Mouse (Mus musculus): ENCODE measurements around the gene Aldh1l1.
"Not testable (repeated sequence)": the region's sequence is repeated elsewhere in the genome, so short reads cannot be mapped to it uniquely, and the experiment has no call there.

Gene Aldh1l1

DNA sequence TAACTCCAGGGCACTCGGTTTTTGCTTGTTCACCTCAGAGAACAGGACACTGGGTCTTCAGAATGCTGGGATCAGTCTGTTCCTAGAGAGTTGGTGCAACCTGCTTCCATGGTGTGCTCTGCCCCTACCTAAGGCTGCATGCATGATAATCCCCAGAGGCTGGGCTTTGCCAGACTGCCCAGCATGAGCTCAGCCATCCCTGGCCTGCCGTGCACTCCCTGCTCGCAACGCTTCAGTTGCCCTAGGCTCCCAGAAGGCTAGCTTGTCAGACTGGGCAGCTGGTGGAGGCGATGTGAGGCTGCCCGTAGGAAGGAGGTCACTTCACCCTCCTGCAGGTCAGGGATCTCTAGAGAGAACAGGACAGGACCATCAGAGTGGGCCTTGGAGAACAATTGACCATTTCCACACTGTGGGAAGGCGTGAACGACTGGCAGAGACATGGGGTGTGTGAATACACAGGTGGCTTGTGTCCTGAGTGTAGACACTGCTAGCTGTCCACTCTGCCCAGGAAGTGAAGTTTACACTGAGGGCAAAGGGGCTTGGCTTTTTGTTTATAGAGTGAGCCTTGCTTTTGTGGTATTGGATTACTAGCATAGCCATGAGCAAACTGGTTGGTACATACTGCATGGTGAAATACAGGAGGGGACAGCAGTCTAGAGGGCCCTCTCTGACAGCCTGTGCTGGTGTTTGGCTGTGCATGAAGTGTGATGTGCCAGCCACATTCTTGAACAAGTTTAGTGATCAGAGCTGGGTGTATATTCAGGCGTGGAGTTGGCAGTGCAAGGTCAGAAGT is 134.8 kb downstream of the Aldh1l1 start:
- no peak for DNase-seq (ENCODE audit: low spot score in 2 of 2)

DNA sequence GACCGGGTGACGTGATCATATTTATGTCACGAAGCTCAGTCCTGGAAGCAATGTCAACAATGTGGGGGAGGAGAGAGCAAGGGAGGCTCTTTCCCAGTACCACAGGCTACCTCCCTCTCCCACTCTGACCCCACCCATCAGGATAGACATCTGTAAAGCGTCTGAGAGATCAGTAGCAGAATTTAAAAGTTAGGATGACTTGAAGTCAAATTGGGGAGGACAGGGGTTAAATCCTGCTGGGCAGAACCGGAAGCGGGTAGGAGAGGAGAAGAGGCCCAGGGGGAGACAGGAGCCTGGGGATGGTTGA is 135.3 kb downstream of the Aldh1l1 start:
- DNase-seq (ENCODE audit: low spot score in 2 of 2): no peak

DNA sequence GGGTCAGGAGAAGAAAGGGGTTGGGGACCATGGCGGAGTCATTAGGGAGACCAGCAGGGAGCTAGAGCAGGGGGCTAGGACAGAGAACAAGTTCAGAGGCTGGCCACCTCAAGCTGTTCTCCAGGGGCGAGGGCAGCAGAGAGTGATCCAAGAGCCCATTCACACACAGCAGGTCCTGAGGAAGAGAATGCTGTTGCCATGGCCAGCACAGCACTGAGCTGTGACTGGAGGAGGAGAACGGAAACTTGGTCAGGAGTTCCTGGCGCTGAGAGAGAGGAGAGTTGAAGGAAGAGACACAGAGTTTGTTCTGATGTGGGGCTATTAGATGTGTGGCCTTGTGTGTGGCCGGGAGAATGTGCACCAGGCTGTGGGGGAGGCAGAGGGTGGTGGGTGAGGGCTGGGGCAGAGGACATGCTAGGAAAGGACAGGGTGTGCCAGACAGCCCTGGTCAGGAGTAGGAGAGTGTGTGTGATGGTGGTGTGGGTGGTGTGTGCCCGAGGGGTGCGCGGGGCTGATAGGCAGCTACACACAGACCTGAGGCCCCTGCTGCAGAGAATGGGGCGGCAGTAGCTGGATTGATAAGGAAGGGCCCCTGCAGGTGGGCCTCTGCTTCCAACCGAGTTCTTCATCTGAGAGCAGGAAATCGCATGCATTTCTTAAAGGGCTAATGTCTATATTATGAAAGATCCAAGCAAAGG is 136.7 kb downstream of the Aldh1l1 start:
- no peak for DNase-seq (ENCODE audit: low spot score in 2 of 2)

DNA sequence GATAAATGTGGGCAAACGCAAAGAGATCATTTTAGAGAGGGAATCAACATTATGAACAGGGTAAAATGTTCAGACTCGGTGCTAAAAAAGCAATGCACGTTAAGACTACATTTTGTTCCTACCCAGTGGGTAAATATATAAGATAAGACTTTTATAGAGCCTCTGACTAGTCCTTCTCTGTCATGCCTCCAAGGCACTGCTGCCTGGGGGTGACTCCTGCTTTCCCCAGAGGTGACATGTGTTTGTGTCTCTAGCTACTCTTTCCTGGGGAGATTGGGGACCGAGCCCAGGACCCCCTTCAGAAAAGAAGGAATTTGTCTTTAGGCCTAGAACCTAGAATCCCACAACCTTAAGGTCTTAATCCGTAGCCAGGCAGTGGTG is 137.2 kb downstream of the Aldh1l1 start:
- DNase-seq (ENCODE audit: low spot score in 2 of 2): no peak

DNA sequence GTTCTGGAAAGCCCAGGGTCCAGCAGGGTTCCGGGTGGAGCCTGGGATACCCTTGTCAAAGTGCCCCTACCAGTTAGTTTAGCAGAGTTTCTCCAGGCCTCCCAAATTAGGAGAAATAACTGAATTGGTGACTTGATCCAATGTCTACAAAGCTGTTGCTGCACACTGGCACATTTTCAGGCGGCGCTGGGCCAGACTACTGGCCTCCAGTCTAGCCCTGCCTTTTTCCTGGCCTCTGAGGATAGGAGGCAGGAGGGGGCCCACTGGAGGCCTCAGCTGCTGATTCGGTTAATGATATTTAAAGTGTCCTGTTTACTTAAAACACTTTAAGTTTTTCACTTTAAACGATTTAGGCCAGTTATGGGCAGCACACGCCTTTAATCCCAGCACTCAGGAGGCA is 138.0 kb downstream of the Aldh1l1 start:
- no peak for DNase-seq (ENCODE audit: low spot score in 2 of 2)

DNA sequence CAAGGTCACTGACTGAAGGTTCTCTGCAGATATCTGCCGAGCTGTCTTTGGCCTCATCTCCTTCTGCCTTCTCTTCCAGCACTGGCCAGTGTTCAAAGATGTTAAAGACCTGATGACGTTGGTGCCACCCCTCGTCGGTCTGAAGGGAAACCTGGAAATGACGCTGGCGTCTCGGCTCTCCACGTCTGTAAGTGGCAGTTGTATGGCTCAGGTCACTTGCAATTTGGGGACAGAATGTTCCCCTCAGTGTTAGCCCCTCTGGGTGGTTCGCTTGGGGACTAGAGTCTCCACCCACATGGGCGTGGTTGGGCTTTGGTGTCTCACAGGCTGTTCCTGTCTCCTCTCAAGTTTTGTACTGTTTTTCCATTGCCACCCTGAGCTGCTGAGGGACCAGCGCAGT is 138.5 kb downstream of the Aldh1l1 start:
- DNase-seq (ENCODE audit: low spot score in 2 of 2): peak in 1 of 2 experiments; percentile 21

DNA sequence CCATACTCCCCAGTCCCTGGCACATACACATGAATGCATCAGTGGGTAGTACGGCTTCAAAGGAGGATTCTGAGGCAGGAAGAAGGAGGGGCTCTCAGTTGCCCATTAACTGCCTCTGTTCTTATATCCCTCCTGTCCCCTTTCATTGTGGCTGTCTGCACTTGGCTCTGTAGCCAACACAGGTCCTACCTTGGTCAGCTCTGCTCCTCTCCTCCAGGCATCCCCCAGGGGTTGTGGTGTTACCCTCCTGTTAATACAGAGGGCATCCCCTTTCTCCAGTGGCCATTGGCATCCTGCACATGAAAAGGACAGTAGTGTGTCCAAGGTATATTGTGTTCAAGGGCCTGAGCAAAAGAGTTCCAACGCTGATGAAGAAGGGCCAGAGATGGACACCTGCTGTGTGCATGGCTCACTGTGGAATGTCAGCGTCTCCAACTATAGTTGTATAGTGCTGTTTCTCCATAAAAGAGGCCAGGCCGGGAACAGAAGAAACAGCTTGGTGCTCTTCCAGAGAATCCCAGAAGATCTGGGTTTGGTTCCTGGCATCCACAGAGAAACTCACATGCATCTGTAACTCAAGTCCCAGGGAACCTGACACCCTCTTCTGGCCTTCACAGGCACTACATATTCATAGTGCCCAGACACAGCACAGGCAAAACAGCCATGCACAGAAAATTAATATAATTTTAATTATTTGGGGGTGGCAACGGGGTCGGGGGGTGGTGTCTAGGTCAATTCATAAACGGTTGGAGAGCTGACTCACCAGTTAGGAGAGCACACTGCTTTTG is 139.2 kb downstream of the Aldh1l1 start:
- no peak for DNase-seq (ENCODE audit: low spot score in 2 of 2)

DNA sequence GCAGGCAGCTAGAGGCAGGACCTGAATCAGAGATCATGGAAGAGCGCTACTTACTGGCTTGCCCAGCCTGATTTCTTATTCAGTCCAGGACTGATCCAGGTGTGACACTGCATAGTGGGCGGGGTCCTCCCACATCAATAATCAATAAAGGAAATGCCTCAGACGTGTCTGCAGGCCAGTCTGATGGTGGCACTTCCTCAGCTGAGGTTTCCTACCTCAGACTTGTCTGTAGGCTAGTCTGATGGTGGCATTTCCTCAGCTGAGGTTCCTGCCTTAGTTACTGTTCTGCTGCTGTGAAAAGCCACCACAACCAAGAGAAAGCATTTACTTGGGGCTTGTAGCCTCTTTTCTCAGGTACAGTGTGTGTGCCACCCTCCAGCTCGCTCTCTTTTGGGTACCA is 141.3 kb downstream of the Aldh1l1 start:
- DNase-seq (ENCODE audit: low spot score in 2 of 2): no peak

DNA sequence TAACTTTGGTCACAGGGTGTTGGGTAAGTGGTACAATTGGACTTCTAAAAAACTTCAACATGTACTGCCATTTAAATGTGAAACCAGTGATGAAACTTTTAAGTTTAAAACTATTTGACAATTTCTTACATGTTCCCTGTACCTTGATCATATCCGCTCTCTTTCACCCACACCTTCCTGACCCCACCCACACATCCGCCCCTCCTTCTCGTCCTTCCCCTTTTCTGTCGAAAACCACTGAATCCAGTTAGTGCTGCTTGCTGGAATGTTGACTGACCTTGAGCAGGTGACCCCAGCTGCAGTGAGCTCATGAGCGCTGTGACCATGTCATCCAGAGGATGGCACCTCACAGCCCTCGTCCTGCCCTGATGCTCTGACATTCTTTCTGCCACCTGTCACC is 143.3 kb downstream of the Aldh1l1 start:
- DNase-seq (ENCODE audit: low spot score in 2 of 2): no peak

DNA sequence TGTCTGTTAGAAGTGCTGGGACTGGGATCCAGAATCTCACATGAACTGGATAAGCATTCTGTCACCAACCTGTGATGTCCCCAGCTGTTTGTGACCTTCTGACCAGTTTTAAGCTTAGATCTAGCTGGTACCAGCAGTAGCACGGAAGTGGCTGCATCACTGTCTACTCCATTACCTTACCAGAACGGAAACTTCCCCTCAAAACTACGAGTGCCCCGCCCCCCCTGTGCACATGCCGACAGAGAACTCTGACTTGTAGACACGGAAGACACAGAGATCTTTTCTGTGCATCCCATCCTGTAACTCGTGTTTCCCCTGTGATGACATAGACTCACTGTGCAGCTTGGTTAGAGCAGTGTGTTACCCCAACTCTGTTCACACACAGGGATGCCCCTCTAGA is 144.2 kb downstream of the Aldh1l1 start:
- DNase-seq (ENCODE audit: low spot score in 2 of 2): no peak

DNA sequence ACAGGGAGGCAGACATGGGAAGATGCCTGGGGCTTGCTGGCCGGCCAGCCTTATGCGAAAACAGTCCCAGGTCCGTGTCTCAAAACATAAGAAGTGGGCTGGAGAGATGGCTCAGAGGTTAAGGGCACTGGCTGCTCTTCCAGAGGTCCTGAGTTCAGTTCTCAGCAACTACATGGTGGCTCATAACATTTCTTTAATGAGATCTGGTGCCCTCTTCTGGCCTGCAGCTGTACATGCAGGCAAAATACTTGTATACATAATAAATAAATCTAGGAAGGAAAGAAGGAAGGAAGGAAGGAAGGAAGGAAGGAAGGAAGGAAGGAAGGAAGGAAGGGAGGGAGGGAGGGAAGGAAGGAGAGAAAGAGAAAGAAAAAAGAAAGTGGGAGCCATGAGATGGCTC is 146.3 kb downstream of the Aldh1l1 start:
- not testable (repeated sequence) for DNase-seq (ENCODE audit: low spot score in 2 of 2)

DNA sequence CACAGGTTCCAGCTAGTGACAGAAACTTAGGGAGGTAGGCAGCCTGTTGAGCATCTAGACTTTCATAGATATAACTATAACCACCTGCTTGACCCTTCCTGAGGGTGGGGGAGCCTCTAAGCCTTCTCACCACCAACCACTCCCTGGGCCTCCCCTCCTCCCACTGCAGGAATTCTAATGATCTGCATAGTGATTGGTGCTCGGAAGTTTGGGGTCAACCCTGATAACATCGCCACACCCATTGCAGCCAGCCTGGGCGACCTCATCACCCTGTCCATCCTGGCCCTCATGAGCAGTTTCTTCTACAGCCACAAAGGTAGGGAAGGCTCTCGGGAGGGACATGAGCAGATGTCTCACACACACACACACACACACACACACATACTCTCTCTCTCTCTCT is 148.9 kb downstream of the Aldh1l1 start:
- no peak for DNase-seq (ENCODE audit: low spot score in 2 of 2)

DNA sequence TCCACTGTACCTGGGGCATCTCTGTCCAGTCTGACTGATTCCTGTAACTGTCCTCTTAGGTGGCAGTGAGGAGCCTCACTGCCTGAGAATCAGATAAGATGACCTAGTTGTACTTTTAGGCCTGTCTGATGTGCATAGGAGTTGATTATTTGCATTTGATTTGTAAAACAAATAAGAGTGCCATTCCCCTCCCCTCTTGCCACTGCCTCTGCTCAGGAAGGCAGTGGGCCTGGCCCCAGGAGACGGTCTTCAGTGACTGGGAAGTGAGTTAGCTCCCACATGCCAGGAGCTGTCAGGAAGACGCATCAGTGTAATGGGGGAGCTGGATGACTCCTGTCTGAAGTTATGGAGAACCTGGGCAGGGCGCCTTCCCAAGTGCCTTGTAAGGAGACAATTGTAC is 149.4 kb downstream of the Aldh1l1 start:
- no peak for DNase-seq (ENCODE audit: low spot score in 2 of 2)

DNA sequence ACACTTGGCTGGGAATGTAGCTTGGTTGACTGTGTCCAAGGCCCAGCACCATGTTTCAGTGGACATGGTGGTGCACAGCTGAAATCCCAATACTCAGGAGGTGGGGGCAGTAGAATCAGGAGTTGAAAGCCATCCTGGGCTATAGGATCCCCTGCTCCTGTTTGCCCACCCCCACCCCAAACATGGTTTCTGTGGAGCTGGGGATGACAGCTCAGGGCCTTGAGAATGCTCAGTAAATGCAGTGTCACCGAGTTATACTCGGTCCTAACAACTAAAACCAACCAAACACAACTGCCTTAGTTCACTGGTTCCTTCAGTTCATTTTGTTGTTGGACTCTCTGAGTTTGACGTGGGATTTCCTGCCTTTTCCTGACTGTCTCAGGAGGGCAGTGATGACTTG is 156.8 kb downstream of the Aldh1l1 start:
- no peak for DNase-seq (ENCODE audit: low spot score in 2 of 2)

DNA sequence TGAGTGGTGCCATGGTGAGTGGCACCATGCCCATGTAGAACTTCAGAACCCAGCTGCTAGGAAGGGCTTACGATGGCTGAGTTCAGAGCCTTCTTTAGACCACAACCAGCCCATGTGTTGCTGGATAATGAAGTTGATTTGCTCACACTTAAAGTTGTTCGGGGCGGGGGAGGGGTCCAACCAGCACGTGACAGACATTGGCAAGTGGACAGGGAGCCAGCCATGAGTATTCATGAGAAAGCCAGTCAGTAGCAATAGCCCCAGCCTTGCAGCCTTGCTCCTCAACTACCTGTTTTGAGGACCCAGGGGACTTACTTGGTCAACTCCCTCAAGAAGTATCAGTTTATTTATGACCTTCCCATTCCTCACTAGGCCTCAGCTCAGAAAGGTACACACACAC is 158.7 kb downstream of the Aldh1l1 start:
- DNase-seq (ENCODE audit: low spot score in 2 of 2): no peak

DNA sequence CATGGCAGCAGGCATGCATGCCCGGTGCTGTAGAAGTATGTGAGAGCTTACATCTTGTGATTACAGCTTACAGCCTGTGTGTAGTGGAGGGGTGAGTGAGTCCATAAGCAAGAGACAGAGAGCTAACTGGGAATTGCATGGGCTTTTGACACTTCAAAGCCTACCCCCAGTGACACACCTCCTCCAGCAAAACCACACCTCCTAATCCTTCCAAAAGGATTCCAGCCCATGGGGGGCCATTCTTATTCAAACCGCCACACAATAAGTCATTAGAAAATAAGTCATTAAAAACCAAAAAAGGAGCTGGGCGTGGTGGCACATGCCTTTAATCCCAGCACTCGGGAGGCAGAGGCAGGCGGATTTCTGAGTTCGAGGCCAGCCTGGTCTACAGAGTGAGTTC is 162.2 kb downstream of the Aldh1l1 start:
- DNase-seq (ENCODE audit: low spot score in 2 of 2): no peak

DNA sequence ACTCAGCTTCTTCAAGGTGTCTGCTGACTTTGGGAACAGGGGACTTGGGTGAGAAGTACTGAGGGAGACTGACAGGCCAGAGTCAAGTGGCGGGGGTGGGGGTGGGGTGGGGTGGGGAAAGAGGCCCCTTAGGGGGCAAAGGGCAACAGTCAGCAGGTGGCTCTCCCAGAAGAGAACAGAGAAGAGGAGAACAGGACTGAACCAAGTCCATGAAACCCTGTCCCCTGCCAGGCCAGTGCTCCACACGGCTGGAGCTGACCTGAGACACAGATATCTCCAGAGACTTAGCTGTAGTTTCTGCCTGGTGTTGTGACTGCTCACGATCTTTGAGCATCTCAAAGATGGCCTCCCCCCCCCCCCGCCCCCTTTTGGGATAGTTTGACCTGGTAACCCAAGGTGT is 163.1 kb downstream of the Aldh1l1 start:
- no peak for DNase-seq (ENCODE audit: low spot score in 2 of 2)

Measured in spleen, postnatal 14 days (tissue).